ENCODE assay signal across 27 mouse cellular contexts in the genomic region with DNA sequence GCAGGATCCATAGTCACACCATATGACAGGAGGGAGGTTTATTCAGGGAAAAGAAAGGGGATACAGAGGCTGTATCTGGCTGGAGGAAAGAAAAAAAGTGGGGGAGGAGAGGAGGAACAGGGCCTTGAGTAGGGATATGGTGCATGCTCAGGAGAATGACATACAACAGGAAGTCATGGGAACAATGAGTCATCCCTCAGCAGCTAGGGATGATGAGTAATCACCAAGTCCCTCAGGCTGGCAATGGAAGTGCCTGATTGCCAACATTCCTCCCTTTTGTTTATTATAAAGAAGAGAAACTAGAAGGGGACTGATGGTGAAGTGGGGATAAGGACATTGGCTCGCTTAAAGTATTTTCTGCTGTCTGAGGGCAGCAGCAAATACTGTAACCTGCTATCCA.
DNase-seq lines count a peak whose midpoint lies in the region; ATAC-seq lines count a peak whose summit lies in the region.
"Had no signal": no experiment of that assay in that cellular context is flagged by ENCODE, and none has a peak within 500 bp of the region (broad histone marks: within the 10 kb centered on the region; RNA-seq: fewer than 3 reads in every experiment).

No protein-coding gene starts in this region.

- no peaks in the 10 kb centered on the region for H3K27me3 ChIP-seq in megakaryocyte, embryonic 14.5 days (replicated peaks)
- H3K27me3 ChIP-seq: forebrain, embryonic 13.5 days; hindbrain, embryonic 15.5 days; kidney, embryonic 15.5 days; neural tube, embryonic 12.5 days had no signal

- peak; percentile 94 for DNase-seq in Muller cell, postnatal 12 days (ENCODE audit: inconsistent ontology term)
- DNase-seq in brain, adult 2 months (ENCODE audit: low read depth, low spot score): peak; percentile 31
- no peak for DNase-seq in adrenal gland, postnatal 25 days
- DNase-seq in cerebellum, adult 9-10 months: no peak
- DNase-seq: adrenal gland, adult 8-10 months; cerebellum, adult 18-20 months; cerebellum, postnatal 14 days; gastrocnemius, postnatal 25 days; heart, adult 18-20 months; kidney, adult 11 months; kidney, postnatal 4 days; left cerebral cortex, postnatal 4 days; lung, adult 2 months; lung, postnatal 10 days; right cerebral cortex, adult 18-20 months; spleen, adult 18-20 months; thymus, postnatal 36 days had no signal

- no peaks in the 10 kb centered on the region for H3K36me3 ChIP-seq in megakaryocyte, embryonic 14.5 days (replicated peaks; ENCODE audit: low read length)
- H3K36me3 ChIP-seq: hindbrain, embryonic 15.5 days; kidney, embryonic 15.5 days; neural tube, embryonic 12.5 days had no signal

- H3K9me3 ChIP-seq in megakaryocyte, embryonic 14.5 days: no peaks in the 10 kb centered on the region
- H3K9me3 ChIP-seq: forebrain, embryonic 13.5 days; hindbrain, embryonic 15.5 days; kidney, embryonic 15.5 days; neural tube, embryonic 12.5 days had no signal

- ATAC-seq in megakaryocyte, adult 5-6 weeks (ENCODE audit: poor library complexity, severe bottlenecking): no peak
- no peak for ATAC-seq in granulocyte monocyte progenitor cell, adult 5-6 weeks (replicated peaks; ENCODE audit: poor library complexity, severe bottlenecking)
- ATAC-seq: activated CD4-positive, CD25-positive, alpha-beta regulatory T cell, adult 4 months; forebrain, embryonic 13.5 days; inflammation-experienced regulatory T-cells, adult 6 months; midbrain, embryonic 16.5 days had no signal

- H3K4me3 ChIP-seq in megakaryocyte, embryonic 14.5 days (replicated peaks): peak overlapping the region; percentile 76
- H3K4me3 ChIP-seq: forebrain, embryonic 13.5 days; hindbrain, embryonic 15.5 days; kidney, embryonic 15.5 days; neural tube, embryonic 12.5 days had no signal

- peaks cover 19% of the 10 kb centered on the region for H3K4me1 ChIP-seq in megakaryocyte, embryonic 14.5 days
- H3K4me1 ChIP-seq: forebrain, embryonic 13.5 days; hindbrain, embryonic 15.5 days; kidney, embryonic 15.5 days; neural tube, embryonic 12.5 days had no signal

Comparison
In these comparisons a context has a peak if more than half of its experiments do, and no peak if none do; other contexts are left out.
1. DNase-seq: peak in Muller cell, postnatal 12 days (single experiment) and brain, adult 2 months (single experiment); none in adrenal gland, postnatal 25 days (single experiment) and cerebellum, adult 9-10 months (single experiment).